Mouse (Mus musculus) c-Kit-positive CD71-negative TER-119-negative erythroid progenitor cells, embryonic 14.5 days (primary cell): ENCODE data around the gene Cit.

Experiments used
- DNase-seq: peaks from one replicate; pipeline ENCODE4 v3.0.0-alpha.2; 2013; ENCODE audit warnings: low read depth

Gene Cit

DNA sequence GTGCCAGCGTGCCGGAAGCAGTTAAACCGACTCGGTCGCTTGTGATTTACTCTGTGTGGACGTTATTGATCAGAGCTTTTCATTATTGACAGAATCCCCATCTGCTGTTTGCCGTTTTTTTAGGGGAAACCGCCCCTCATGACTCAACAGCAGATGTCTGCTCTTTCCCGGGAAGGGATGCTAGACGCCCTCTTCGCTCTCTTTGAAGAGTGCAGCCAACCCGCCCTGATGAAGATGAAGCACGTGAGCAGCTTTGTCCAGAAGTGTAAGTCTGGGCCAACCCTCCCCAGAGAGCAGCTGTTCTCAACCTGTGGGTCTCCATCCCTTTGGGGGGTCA, 5.9 kb downstream of the Cit start:
- DNase-seq: no peak

- DNase-seq: no peak
These were observed 7.4 kb downstream of the Cit start for GRCm38 (mm10) chr5:115852431-115852830.

DNA sequence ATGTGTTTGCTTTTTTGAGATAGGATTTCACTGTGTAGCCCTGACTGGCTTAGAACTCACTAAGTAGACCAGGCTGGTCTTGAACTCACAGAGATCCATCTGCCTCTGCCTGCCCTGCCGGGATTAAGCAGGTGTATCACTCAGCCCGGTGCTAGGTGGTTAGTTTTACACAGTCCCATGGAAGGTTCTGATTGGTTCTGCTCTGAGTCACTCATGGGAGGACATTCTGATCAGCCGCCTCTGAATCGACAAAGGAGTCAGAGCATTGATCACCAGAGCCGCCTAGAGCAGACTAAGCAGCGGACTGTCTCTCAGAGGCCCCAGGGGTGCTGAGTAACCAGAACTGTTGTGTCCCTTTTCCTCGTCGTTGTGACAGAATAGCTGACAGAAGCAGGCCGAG, 8.6 kb downstream of the Cit start:
- DNase-seq: no peak

GRCm38 (mm10) chr5:115854370-115854769, 9.3 kb downstream of the Cit start:
- DNase-seq: no peak

- no peak for DNase-seq
These were observed 13.6 kb downstream of the Cit start for GRCm38 (mm10) chr5:115858652-115859051.

GRCm38 (mm10) chr5:115859461-115859860, 14.4 kb downstream of the Cit start:
- no peak for DNase-seq

GRCm38 (mm10) chr5:115861991-115862390, 16.9 kb downstream of the Cit start:
- no peak for DNase-seq

- DNase-seq: no peak
These were observed 17.4 kb downstream of the Cit start for GRCm38 (mm10) chr5:115862439-115862838.

DNA sequence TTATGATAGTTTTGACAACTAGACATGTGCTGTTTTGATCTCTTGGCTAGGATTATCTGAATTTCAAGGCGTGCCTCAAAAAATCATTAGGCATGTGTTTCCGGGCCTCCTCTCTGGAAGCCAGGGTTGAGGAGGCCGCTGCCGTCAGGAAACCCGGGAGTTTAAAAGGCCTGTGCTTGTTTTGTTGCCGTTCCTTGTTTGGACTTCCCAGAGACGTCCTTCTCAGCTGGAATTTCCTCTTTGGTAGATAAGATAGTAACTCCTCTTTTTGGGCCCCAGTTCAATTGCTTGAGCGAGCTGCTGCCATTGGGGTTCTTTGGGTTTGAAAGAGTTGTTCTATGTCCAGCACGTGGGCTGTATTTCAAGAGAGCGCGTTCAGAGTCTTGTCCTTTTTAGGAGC, 21.2 kb downstream of the Cit start:
- no peak for DNase-seq

DNA sequence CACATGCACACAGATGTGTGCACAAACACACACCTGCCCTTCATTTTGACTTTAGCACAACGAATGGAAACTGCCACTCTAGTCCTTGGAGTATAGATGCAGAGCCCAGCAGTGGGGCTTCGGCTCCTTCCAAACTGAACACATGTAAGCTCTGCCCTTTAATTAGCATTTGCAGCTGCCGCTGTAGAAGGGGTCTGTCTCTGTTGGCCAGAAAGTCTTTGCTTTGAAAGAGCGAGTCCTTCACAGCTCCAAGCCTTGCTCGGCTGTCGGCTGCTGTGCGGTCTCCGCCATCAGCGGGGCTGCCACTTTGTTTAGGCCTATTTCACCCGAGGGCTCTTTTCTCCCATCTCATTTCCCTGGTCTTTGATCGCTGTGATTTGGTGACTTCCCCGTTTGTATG, 23.5 kb downstream of the Cit start:
- DNase-seq: no peak

DNA sequence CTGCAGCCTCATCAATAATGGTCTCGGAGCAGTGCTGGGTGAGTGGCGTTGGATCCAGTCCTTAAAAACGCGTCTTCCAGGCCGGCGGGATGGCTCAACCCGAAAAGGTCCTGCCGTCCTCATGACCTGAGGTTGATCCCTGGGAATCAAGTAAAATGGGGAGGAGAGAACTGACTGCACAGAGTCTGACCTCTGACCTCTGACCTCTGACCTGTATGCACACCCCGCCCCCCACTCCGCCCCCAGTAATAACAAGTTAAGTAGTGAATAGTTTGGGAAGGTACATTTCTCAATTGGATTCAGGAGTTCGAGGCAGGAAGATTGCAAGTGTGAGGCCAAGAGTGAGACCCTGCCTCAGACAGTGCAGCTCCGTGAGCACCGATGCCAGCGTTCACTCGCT, 24.1 kb downstream of the Cit start:
- DNase-seq: no peak

DNA sequence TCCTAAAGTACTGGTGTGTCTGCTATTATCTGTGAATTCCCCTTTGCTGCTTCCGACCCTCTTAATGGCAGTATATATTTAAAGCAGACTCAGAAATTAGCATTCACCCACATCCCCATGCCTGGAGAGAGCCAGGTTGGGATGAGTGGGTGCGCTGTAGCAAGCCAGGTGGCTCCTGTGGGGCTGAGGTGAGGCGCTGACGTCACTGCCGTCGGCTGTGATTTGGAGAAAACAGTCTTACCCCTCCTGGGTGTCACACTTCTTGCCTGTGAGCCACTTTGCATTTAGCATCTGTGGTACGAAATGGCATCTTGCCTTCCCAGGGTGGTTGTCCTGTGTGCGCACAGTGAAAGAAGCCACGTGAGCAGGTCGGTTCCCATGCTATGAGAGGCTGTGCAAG, 26.1 kb downstream of the Cit start:
- no peak for DNase-seq

DNA sequence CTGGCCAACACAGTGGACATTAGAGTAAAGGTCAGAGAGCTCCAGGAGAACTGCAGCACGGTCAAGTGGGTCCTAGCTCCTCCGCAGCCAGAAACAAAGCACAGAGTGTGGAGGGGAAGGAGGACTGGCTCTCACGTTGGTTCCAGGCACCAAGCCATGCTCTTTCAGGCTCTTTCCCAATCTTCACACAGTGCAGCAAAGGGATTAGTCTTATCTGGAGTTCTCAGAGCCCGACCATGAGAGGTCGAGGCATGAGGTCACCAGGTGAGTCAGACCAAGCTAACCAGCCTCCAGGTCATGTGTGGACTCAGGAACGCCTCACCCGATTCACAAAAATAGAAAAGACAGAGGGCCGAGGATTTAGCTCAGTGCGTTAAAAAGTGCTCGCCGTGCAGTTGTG, 27.0 kb downstream of the Cit start:
- DNase-seq: no peak

DNA sequence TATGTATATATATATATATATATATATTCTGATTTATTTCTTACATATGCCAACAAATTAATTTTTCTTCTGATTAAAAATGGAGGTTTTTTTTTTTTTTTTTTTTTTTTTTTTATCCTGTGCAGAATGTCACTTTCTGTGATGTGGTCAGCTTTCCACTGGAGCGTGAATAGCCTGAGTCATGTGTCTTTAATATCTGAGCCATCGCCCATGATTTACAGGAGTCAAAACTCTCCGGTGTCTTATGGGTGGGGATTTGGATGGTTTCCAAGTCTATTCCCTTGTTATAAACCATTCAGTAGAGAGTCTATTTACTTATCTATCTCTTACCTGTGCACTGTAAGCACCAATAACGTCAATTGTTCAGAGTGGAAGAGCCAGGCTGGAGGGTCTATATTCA, 27.9 kb downstream of the Cit start:
- no peak for DNase-seq

DNA sequence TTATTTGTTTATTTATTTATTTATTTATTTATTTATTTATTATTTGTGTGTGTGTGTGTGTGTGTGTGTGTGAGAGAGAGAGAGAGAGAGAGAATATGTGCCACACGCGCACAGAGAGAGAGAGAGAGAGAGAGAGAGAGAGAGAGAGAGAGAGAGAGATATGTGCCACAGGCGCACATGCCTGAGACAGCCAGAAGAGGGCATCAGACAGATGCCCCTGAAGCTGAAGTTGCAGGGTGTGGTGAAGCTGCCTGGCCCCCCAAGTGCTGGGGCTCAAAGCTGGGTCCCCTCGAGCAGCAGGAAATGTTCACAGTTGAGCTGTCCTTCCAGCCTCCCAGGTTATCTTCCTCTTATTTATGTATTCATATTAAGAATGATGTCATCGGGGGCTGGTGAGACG, 32.3 kb downstream of the Cit start:
- no peak for DNase-seq

DNA sequence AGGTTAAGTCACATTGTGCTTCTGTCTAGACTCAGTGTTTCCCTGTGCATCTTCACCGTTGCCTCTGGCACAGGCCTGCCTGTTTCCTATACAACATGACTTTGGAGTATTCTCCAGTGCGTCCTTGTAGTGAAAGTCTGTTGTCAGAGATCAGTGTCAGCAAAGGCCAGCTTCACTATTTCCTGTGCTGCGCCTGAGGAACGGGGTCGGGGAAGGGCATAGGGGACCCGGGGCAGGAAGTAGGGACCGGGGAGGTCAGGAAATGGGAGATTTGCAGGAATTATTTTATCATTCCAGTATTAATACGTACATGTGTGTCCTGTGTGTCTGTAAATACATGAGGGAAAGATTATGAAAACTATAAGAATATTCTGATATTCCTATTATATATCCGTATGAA, 37.1 kb downstream of the Cit start:
- no peak for DNase-seq

GRCm38 (mm10) chr5:115884429-115884828, 39.4 kb downstream of the Cit start:
- no peak for DNase-seq

DNA sequence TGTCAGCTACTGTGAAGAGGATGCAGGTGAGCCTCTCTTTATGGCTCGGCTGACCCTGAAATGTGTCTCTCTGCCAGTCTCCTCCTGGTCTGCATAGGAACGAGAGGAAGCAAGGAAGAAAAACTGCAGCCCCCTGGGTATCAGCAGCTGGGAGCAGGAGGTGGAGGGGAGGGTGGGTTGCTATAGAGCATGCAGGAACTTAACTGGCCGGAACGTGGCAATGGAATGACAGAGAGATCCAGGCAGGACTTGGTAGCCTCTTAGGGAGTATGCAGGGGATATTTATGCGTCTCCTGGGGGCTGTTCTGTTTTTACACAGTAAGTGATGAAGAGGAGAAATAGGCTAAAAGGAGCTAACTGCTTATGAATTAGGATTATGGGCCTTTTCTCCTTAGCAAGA, 48.7 kb downstream of the Cit start:
- no peak for DNase-seq

DNA sequence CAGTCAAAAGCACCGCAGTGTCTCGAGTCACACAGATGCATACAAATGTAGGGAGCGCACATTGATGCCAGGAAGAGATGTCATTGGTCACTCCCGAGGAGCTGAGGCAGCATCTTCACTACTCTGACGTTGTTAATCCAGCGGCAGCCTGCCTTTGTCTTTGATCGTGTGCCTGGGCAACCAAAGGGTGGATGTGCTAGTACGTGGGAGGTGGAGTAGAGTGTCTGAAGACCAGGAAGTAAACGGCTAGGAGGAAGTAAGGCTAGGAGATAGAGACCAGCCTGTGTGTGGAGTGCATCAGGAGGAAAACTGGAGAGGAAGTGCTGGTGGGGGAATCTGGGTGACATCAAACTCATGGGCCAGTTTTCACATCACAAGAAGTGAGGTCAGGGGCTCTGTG, 52.0 kb downstream of the Cit start:
- DNase-seq: no peak

DNA sequence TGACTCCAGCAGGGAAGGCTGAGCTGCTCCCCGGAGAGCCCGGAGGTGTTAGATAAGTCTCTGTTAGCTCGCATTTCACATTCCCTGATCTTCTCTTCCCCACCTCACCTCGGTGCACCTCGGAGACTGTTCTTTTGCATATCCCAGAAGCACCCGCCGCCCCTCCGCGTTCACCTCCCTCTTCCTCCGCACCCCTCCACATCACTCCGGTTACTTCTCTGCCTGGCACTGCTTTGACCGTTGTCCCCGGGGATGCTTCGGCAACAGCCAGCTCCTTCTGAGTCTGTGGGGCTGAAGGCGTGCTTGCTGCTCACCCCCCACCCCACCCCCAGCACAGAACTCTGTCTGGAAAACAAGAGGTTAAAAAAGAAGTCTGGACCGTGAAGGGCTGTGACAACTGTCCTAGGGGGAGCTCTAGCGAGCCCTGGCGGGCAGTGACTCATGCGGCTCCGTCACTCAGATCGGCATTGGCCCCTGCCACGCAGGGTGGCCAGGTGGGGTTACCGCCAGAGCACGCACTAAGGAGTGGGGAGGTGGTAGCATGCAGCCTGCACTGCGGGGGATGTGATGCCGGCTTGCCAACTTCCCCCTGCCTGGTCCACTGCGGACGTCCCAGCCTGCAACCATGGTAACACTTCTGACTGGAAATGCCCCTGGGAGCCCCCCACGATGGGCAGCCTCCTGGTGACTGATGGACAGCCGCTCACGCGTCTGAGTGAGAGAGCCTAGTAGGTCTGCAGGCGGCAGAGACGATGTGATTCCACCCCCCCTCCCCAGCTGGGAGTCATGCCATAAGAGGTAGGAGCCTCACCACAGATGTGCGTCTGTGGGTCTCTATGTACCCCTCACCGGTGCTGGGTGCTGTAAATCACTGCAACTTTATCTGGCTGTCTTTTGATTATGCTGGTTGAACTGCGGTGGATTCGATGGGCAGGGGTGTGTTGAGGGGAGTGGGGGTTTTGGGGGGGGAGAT, 62.2 kb downstream of the Cit start:
- no peak for DNase-seq

GRCm38 (mm10) chr5:115908251-115908650, 63.2 kb downstream of the Cit start:
- no peak for DNase-seq

DNA sequence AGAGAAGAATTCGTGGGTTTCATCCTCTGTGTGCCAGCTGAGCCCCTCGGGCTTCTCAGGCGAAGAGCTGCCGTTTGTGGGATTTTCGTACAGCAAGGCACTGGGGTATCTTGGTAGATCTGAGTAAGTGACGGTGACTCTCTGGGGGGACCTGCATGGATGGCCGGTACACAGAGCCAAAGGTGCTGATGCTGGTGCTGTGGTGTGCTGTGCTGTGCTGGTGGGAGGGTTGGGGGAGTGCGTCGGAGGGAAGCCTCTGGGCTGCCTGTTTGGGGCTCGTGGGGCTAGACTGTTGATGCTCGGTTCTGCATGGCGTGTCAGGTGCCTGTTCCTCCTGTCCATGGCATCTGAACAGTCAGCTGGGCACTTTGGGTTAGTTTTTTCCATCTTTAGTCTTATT, 63.6 kb downstream of the Cit start:
- DNase-seq: no peak

GRCm38 (mm10) chr5:115909106-115909505, 64.0 kb downstream of the Cit start:
- DNase-seq: no peak

GRCm38 (mm10) chr5:115910491-115910890, 65.4 kb downstream of the Cit start:
- DNase-seq: no peak
